Mouse (Mus musculus) heart, postnatal 0 days (tissue): ENCODE results near the gene Agap1. TPM values are rescaled to one million over a fixed set of nuclear protein-coding genes. Genes with fewer than 3 reads are reported as not detected.

Source experiments
- ATAC-seq: fragments of 200-750 bp; cut with Nextera tagmentation; 2 replicates; pipeline ENCODE4 v1.8.0; 2017; ENCODE audit warnings: low read depth, moderate number of reproducible peaks, moderate library complexity; ENCODE audit not compliant: insufficient read depth
- DNase-seq: peaks from one replicate; pipeline ENCODE4 v3.0.0-alpha.2; 2016; ENCODE audit warnings: low spot score
- H3K27ac ChIP-seq: fragments of 300-500 bp; sonication (generic); 2 replicates; pipeline ENCODE4 v1.5.1; 2014; ENCODE audit warnings: low read depth, mild to moderate bottlenecking
- H3K27me3 ChIP-seq: fragments of 300-500 bp; sonication (generic); 2 replicates; pipeline ENCODE4 v1.6.1; 2014; ENCODE audit warnings: low read length, mixed read lengths; ENCODE audit not compliant: control insufficient read depth, insufficient read depth
- H3K36me3 ChIP-seq: fragments of 300-500 bp; sonication (generic); replicated peaks from 2 replicates; pipeline ENCODE4 v1.6.1; 2014; ENCODE audit warnings: low read length, mixed read lengths; ENCODE audit not compliant: control insufficient read depth, insufficient read depth
- H3K4me1 ChIP-seq: fragments of 300-500 bp; sonication (generic); 2 replicates; pipeline ENCODE4 v1.6.1; 2014; ENCODE audit warnings: antibody characterized with exemption; ENCODE audit not compliant: control insufficient read depth, insufficient read depth
- H3K4me2 ChIP-seq: fragments of 300-500 bp; sonication (generic); 2 replicates; pipeline ENCODE4 v1.6.1; 2014; ENCODE audit warnings: low read depth, mild to moderate bottlenecking, low read length, moderate library complexity
- H3K4me3 ChIP-seq: fragments of 300-500 bp; sonication (generic); 2 replicates; pipeline ENCODE4 v1.5.1; 2014; ENCODE audit warnings: low read depth, low read length
- H3K9ac ChIP-seq: fragments of 300-500 bp; sonication (generic); replicated peaks from 2 replicates; pipeline ENCODE4 v1.6.1; 2014; ENCODE audit warnings: low read depth, low read length, mixed read lengths
- H3K9me3 ChIP-seq: fragments of 300-500 bp; sonication (generic); replicated peaks from 2 replicates; pipeline ENCODE4 v1.6.1; 2016; ENCODE audit warnings: low read length; ENCODE audit not compliant: control insufficient read depth
- CTCF ChIP-seq: IDR thresholded peaks from 2 replicates; pipeline ENCODE4 v1.5.1; 2016; ENCODE audit warnings: antibody characterized with exemption, control low read depth, low read depth
- EP300 ChIP-seq: IDR thresholded peaks from 2 replicates; pipeline ENCODE4 v1.6.1; 2016; ENCODE audit warnings: antibody characterized with exemption, low read depth
- WGBS: fragments of 180-500 bp; shearing (Covaris S2); extraction: QIAGEN DNeasy Blood & Tissue Kit; methylation state at CpG from one replicate; pipeline ENCODE4 v1.1.7; 2014; 5-methylcytosine and 5-hydroxymethylcytosine counted together
- polyA plus RNA-seq: library from polyadenylated mRNA; unstranded; fragments of >200 nt; fragmentation: Nextera tagmentation; extraction: Ambion mirVana; gene quantifications from 2 replicates; pipeline ENCODE4 v1.2.1, GENCODE M21; 2015
- total RNA-seq: library from RNA; depleted of rRNA; stranded (reverse); fragments of >200 nt; gene quantifications from 2 replicates; pipeline ENCODE4 v1.2.3, GENCODE M21; 2014; ENCODE audit warnings: low replicate concordance

Agap1 gene
- total and polyA plus RNA-seq, 2 experiments from 2014 or later = 6.1 to 21.0 TPM

- Histone ChIP-seq H3K4me3 (no peak overlapping the region), H3K4me1 (peaks cover 45% of the 10 kb centered on the region), H3K27ac (no peak overlapping the region), H3K27me3 (no peaks in the 10 kb centered on the region), H3K9me3 (no peaks in the 10 kb centered on the region), H3K9ac (no peak overlapping the region), H3K4me2 (no peak overlapping the region), H3K36me3 (no peaks in the 10 kb centered on the region)
- WGBS = 27% methylated on average over 7 of the region's 7 CpGs
- TF ChIP-seq EP300 (no peak), CTCF (no peak)
- ATAC-seq = no peak
- no peak for DNase-seq
These were observed 120.6 kb downstream of the Agap1 start for GRCm38 (mm10) chr1:89574941-89575890.

DNA sequence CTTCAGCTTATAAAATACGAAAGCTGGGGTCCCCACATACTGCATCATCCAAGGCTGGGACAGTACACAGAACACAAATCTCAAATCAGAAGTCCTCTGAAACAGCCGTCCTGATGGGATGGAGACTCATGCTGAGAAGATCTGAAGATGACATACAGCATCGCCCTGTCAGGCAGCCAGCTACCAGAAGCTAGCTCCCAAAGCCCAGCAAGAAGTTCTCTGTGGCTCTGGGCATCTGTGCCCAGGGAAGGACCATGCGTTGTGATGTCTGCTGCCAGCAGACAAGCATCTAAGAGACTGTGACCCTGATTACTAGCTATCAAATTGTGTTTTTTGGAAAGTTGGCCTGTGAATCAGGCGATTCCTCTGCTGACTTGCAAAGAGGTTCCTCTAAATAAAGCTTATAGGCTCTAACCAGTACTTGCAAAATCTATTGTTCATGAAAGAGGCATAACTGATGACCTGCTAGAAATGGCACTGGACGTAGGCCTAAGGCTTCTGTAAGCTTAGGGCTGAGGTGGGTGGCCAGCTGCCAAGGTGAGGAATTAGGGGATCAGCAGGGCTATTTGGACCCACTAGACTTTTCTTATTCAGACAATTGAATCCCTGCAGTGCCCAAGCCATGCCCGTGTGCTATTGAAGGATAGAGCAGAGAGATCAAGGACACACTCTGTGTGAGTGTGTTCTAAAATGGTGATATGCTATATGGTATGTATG is 121.7 kb downstream of the Agap1 start:
- whole genome bisulfite sequencing = 61% methylated on average over 7 of the region's 7 CpGs
- Histone ChIP-seq H3K27me3 (no peaks in the 10 kb centered on the region; the same call in 1 of the 2 replicates), H3K4me3 (no peak overlapping the region), H3K4me1 (peaks cover 35% of the 10 kb centered on the region), H3K27ac (peak overlapping the region; percentile 88), H3K9ac (no peak overlapping the region), H3K9me3 (no peaks in the 10 kb centered on the region), H3K4me2 (peak overlapping the region; percentile 51; the same call in 1 of the 2 replicates), H3K36me3 (no peaks in the 10 kb centered on the region)
- DNase-seq (no peak), ATAC-seq (no peak)
- TF ChIP-seq EP300 = no peak
- TF ChIP-seq CTCF = no peak

- peak overlapping the region; percentile 38; the same call in 1 of the 2 replicates for H3K9ac ChIP-seq
- H3K4me1 ChIP-seq = peaks cover 40% of the 10 kb centered on the region
- DNase-seq = peak; percentile 91
- no peaks in the 10 kb centered on the region for H3K36me3 ChIP-seq
- H3K27me3 ChIP-seq = no peaks in the 10 kb centered on the region; the same call in 1 of the 2 replicates
- peak; percentile 58 for ATAC-seq
- no peak overlapping the region for H3K4me3 ChIP-seq
- H3K27ac ChIP-seq = peak overlapping the region; percentile 88
- H3K4me2 ChIP-seq = peak overlapping the region; percentile 51
- TF ChIP-seq CTCF (no peak), EP300 (no peak)
- no peaks in the 10 kb centered on the region for H3K9me3 ChIP-seq
- WGBS = 16% methylated on average over 4 of the region's 4 CpGs
These were observed 122.4 kb downstream of the Agap1 start for GRCm38 (mm10) chr1:89576985-89577384.

- Histone ChIP-seq H3K4me1 (peaks cover 29% of the 10 kb centered on the region), H3K4me3 (peak overlapping the region; percentile 63), H3K4me2 (peak overlapping the region; percentile 98), H3K27ac (peak overlapping the region; percentile 18; the same call in 1 of the 2 replicates), H3K36me3 (no peaks in the 10 kb centered on the region), H3K9ac (peak overlapping the region; percentile 63), H3K27me3 (no peaks in the 10 kb centered on the region; the same call in 1 of the 2 replicates), H3K9me3 (no peaks in the 10 kb centered on the region)
- ATAC-seq (peak; percentile 78), DNase-seq (peak; percentile 80)
- 1% methylated on average over 98 of the region's 146 CpGs for WGBS
- TF ChIP-seq CTCF (no peak), EP300 (no peak)
These were observed 125.7 kb downstream of the Agap1 start for GRCm38 (mm10) chr1:89580031-89580998.
